Mouse (Mus musculus) midbrain, embryonic 16.5 days (tissue): ENCODE measurements around the gene Tgm2. TPM values are rescaled to one million over a fixed set of nuclear protein-coding genes. Genes with fewer than 3 reads are reported as not detected.

Source experiments
- ATAC-seq: fragments of 200-750 bp; cut with Nextera tagmentation; 2 replicates; pipeline ENCODE4 v1.8.0; 2017; ENCODE audit warnings: moderate TSS enrichment
- H3K27ac ChIP-seq: fragments of 300-500 bp; sonication (generic); 2 replicates; pipeline ENCODE4 v1.5.1; 2014; ENCODE audit warnings: mild to moderate bottlenecking, low read length, mixed read lengths
- H3K27me3 ChIP-seq: fragments of 300-500 bp; sonication (generic); 2 replicates; pipeline ENCODE4 v1.6.1; 2014; ENCODE audit warnings: low read depth, low read length, mixed read lengths; ENCODE audit not compliant: control insufficient read depth, insufficient read depth
- H3K36me3 ChIP-seq: fragments of 300-500 bp; sonication (generic); 2 replicates; pipeline ENCODE4 v1.6.1; 2014; ENCODE audit warnings: mild to moderate bottlenecking, low read length, moderate library complexity, mixed read lengths; ENCODE audit not compliant: control insufficient read depth, insufficient read depth
- H3K4me1 ChIP-seq: fragments of 300-500 bp; sonication (generic); 2 replicates; pipeline ENCODE4 v1.6.1; 2014; ENCODE audit warnings: mild to moderate bottlenecking, low read length, mixed read lengths; ENCODE audit not compliant: control insufficient read depth, insufficient read depth
- H3K4me2 ChIP-seq: fragments of 300-500 bp; sonication (generic); 2 replicates; pipeline ENCODE4 v1.6.1; 2014; ENCODE audit warnings: mild to moderate bottlenecking, low read length, mixed read lengths
- H3K4me3 ChIP-seq: fragments of 300-500 bp; sonication (generic); 2 replicates; pipeline ENCODE4 v1.5.1; 2014; ENCODE audit warnings: low read depth, mild to moderate bottlenecking, low read length, moderate library complexity, mixed read lengths
- H3K9ac ChIP-seq: fragments of 300-500 bp; sonication (generic); 2 replicates; pipeline ENCODE4 v1.6.1; 2014; ENCODE audit warnings: low read depth, low read length, mixed read lengths
- H3K9me3 ChIP-seq: fragments of 300-500 bp; sonication (generic); replicated peaks from 2 replicates; pipeline ENCODE4 v1.6.1; 2014; ENCODE audit warnings: mild to moderate bottlenecking, low read length, mixed read lengths; ENCODE audit not compliant: control insufficient read depth, poor library complexity, severe bottlenecking
- WGBS: fragments of 180-500 bp; shearing (Covaris S2); extraction: QIAGEN DNeasy Blood & Tissue Kit; methylation state at CpG from one replicate; pipeline ENCODE4 v1.1.7; 2014; 5-methylcytosine and 5-hydroxymethylcytosine counted together
- polyA plus RNA-seq: library from polyadenylated mRNA; unstranded; fragments of >200 nt; fragmentation: Nextera tagmentation; extraction: Ambion mirVana; gene quantifications from 2 replicates; pipeline ENCODE4 v1.2.1, GENCODE M21; 2015

Gene Tgm2
- polyA plus RNA-seq, 1 experiment from 2014 or later = 7.1 TPM

GRCm38 (mm10) chr2:158179370-158180111 is 33.3 kb upstream of the Tgm2 start:
- Histone ChIP-seq H3K4me2 (peak overlapping the region; percentile 41), H3K4me3 (0 out of 2 replicates have a peak overlapping the region, but pooled peaks have one; percentile 1), H3K27me3 (no peaks in the 10 kb centered on the region), H3K4me1 (peaks cover 24% of the 10 kb centered on the region), H3K27ac (no peak overlapping the region), H3K9me3 (no peaks in the 10 kb centered on the region), H3K9ac (no peak overlapping the region), H3K36me3 (no peaks in the 10 kb centered on the region)
- no peak for ATAC-seq
- 14% methylated on average over 18 of the region's 18 CpGs for WGBS

GRCm38 (mm10) chr2:158178696-158179369 is 32.6 kb upstream of the Tgm2 start:
- H3K9me3 ChIP-seq = no peaks in the 10 kb centered on the region
- WGBS = 11% methylated on average over 16 of the region's 19 CpGs
- peak; percentile 43; the same call in 1 of the 2 replicates for ATAC-seq
- no peaks in the 10 kb centered on the region for H3K36me3 ChIP-seq
- H3K4me1 ChIP-seq = peaks cover 24% of the 10 kb centered on the region
- H3K4me3 ChIP-seq = 0 out of 2 replicates have a peak overlapping the region, but pooled peaks have one; percentile 1
- H3K27me3 ChIP-seq = no peaks in the 10 kb centered on the region
- H3K27ac ChIP-seq = no peak overlapping the region
- H3K9ac ChIP-seq = 0 out of 2 replicates have a peak overlapping the region, but pooled peaks have one; percentile 2
- peak overlapping the region; percentile 41 for H3K4me2 ChIP-seq

- Histone ChIP-seq H3K4me1 (peaks cover 24% of the 10 kb centered on the region), H3K4me3 (no peak overlapping the region), H3K9me3 (no peaks in the 10 kb centered on the region), H3K9ac (no peak overlapping the region), H3K4me2 (no peak overlapping the region), H3K36me3 (no peaks in the 10 kb centered on the region), H3K27me3 (no peaks in the 10 kb centered on the region), H3K27ac (no peak overlapping the region)
- ATAC-seq = no peak
- 63% methylated on average over 4 of the region's 4 CpGs for WGBS
Observed at GRCm38 (mm10) chr2:158178139-158178538, 31.9 kb upstream of the Tgm2 start.

- Histone ChIP-seq H3K4me1 (peaks cover 24% of the 10 kb centered on the region), H3K4me2 (no peak overlapping the region), H3K27ac (no peak overlapping the region), H3K9me3 (no peaks in the 10 kb centered on the region), H3K36me3 (no peaks in the 10 kb centered on the region), H3K27me3 (no peaks in the 10 kb centered on the region), H3K9ac (no peak overlapping the region), H3K4me3 (no peak overlapping the region)
- ATAC-seq = no peak
- WGBS = 22% methylated on average over 3 of the region's 3 CpGs
Observed at GRCm38 (mm10) chr2:158177574-158177973, 31.3 kb upstream of the Tgm2 start.

- H3K4me3 ChIP-seq = no peak overlapping the region
- no peaks in the 10 kb centered on the region for H3K36me3 ChIP-seq
- WGBS = 92% methylated on average over 9 of the region's 9 CpGs
- no peaks in the 10 kb centered on the region for H3K9me3 ChIP-seq
- no peak overlapping the region for H3K9ac ChIP-seq
- H3K4me1 ChIP-seq = peaks cover 22% of the 10 kb centered on the region
- no peak overlapping the region for H3K27ac ChIP-seq
- ATAC-seq = no peak
- H3K4me2 ChIP-seq = no peak overlapping the region
- H3K27me3 ChIP-seq = no peaks in the 10 kb centered on the region
Observed at GRCm38 (mm10) chr2:158176763-158177162, 30.5 kb upstream of the Tgm2 start.

- no peak overlapping the region for H3K9ac ChIP-seq
- no peak overlapping the region for H3K27ac ChIP-seq
- H3K27me3 ChIP-seq = no peaks in the 10 kb centered on the region
- no peak for ATAC-seq
- no peak overlapping the region for H3K4me2 ChIP-seq
- no peaks in the 10 kb centered on the region for H3K9me3 ChIP-seq
- H3K36me3 ChIP-seq = no peaks in the 10 kb centered on the region
- H3K4me3 ChIP-seq = no peak overlapping the region
- 82% methylated on average over 3 of the region's 3 CpGs for WGBS
- peaks cover 19% of the 10 kb centered on the region for H3K4me1 ChIP-seq
Observed at GRCm38 (mm10) chr2:158175433-158175832, 29.2 kb upstream of the Tgm2 start.

- WGBS = 93% methylated on average over 15 of the region's 15 CpGs
- ATAC-seq = no peak
Observed at GRCm38 (mm10) chr2:158174958-158175357, 28.7 kb upstream of the Tgm2 start.

GRCm38 (mm10) chr2:158174438-158174837 is 28.2 kb upstream of the Tgm2 start:
- H3K9me3 ChIP-seq = no peaks in the 10 kb centered on the region
- no peak for ATAC-seq
- no peak overlapping the region for H3K4me2 ChIP-seq
- no peak overlapping the region for H3K9ac ChIP-seq
- H3K27me3 ChIP-seq = no peaks in the 10 kb centered on the region
- H3K4me3 ChIP-seq = no peak overlapping the region
- H3K27ac ChIP-seq = no peak overlapping the region
- H3K36me3 ChIP-seq = no peaks in the 10 kb centered on the region
- 85% methylated on average over 5 of the region's 5 CpGs for WGBS
- peaks cover 16% of the 10 kb centered on the region for H3K4me1 ChIP-seq

More at GRCm38 (mm10) chr2:158174958-158175357, 28.7 kb upstream of the Tgm2 start:
- H3K4me1 ChIP-seq = peaks cover 19% of the 10 kb centered on the region
- H3K4me3 ChIP-seq = no peak overlapping the region
- no peak overlapping the region for H3K4me2 ChIP-seq
- H3K9ac ChIP-seq = no peak overlapping the region
- no peaks in the 10 kb centered on the region for H3K36me3 ChIP-seq
- H3K9me3 ChIP-seq = no peaks in the 10 kb centered on the region
- no peak overlapping the region for H3K27ac ChIP-seq
- H3K27me3 ChIP-seq = no peaks in the 10 kb centered on the region

- WGBS = 88% methylated on average over 2 of the region's 2 CpGs
- Histone ChIP-seq H3K27me3 (no peaks in the 10 kb centered on the region), H3K9ac (no peak overlapping the region), H3K4me2 (no peak overlapping the region), H3K36me3 (no peaks in the 10 kb centered on the region), H3K27ac (no peak overlapping the region), H3K4me1 (no peaks in the 10 kb centered on the region), H3K9me3 (no peaks in the 10 kb centered on the region), H3K4me3 (no peak overlapping the region)
- no peak for ATAC-seq
Observed at GRCm38 (mm10) chr2:158170394-158170793, 24.2 kb upstream of the Tgm2 start.
